Mouse (Mus musculus) hindbrain, embryonic 14.5 days (tissue): Measurements from ENCODE around the gene Spc24. TPM values are rescaled to one million over a fixed set of nuclear protein-coding genes. Genes with fewer than 3 reads are reported as not detected.
A peak's percentile ranks its signal among the peaks of the same experiment; 100 is the strongest.

Experiments
- ATAC-seq: fragments of 200-750 bp; cut with Nextera tagmentation; 2 replicates; pipeline ENCODE4 v1.8.0; 2017; ENCODE audit warnings: moderate number of reproducible peaks, mild to moderate bottlenecking, moderate TSS enrichment, moderate library complexity; ENCODE audit not compliant: low FRiP score
- DNase-seq: peaks from one replicate; pipeline ENCODE4 v3.0.0-alpha.2; 2015; ENCODE audit warnings: low spot score
- H3K27ac ChIP-seq: fragments of 300-500 bp; sonication (generic); 2 replicates; pipeline ENCODE4 v1.5.1; 2014; ENCODE audit warnings: mild to moderate bottlenecking, moderate library complexity
- H3K27me3 ChIP-seq: fragments of 300-500 bp; sonication (generic); 2 replicates; pipeline ENCODE4 v1.6.1; 2014; ENCODE audit warnings: mild to moderate bottlenecking, low read length, mixed read lengths; ENCODE audit not compliant: control insufficient read depth, insufficient read depth
- H3K36me3 ChIP-seq: fragments of 300-500 bp; sonication (generic); replicated peaks from 2 replicates; pipeline ENCODE4 v1.6.1; 2014; ENCODE audit not compliant: control insufficient read depth, insufficient read depth
- H3K4me1 ChIP-seq: fragments of 300-500 bp; sonication (generic); replicated peaks from 2 replicates; pipeline ENCODE4 v1.6.1; 2014; ENCODE audit warnings: antibody characterized with exemption, low read length, mixed read lengths; ENCODE audit not compliant: control insufficient read depth, insufficient read depth
- H3K4me2 ChIP-seq: fragments of 300-500 bp; sonication (generic); replicated peaks from 2 replicates; pipeline ENCODE4 v1.6.1; 2014; ENCODE audit warnings: mild to moderate bottlenecking, moderate library complexity
- H3K4me3 ChIP-seq: fragments of 300-500 bp; sonication (generic); replicated peaks from 2 replicates; pipeline ENCODE4 v1.5.1; 2014; ENCODE audit warnings: mild to moderate bottlenecking, low read length
- H3K9ac ChIP-seq: fragments of 300-500 bp; sonication (generic); 2 replicates; pipeline ENCODE4 v1.6.1; 2014
- H3K9me3 ChIP-seq: fragments of 300-500 bp; sonication (generic); 2 replicates; pipeline ENCODE4 v1.6.1; 2016; ENCODE audit warnings: low read length; ENCODE audit not compliant: control insufficient read depth
- WGBS: fragments of 180-500 bp; shearing (Covaris S2); extraction: QIAGEN DNeasy Blood & Tissue Kit; methylation state at CpG from one replicate; pipeline ENCODE4 v1.1.7; 2014; 5-methylcytosine and 5-hydroxymethylcytosine counted together
- polyA plus RNA-seq: library from polyadenylated mRNA; unstranded; fragments of >200 nt; fragmentation: Nextera tagmentation; extraction: Ambion mirVana; gene quantifications from 2 replicates; pipeline ENCODE4 v1.2.1, GENCODE M21; 2014

Gene Spc24
- polyA plus RNA-seq, 1 experiment from 2014 or later: 18.7 TPM

GRCm38 (mm10) chr9:21768511-21769411 lies 8.7 kb upstream of the Spc24 start:
- peaks cover 12% of the 10 kb centered on the region for H3K4me1 ChIP-seq
- peak overlapping the region; percentile 51 for H3K27ac ChIP-seq
- no peak overlapping the region for H3K9ac ChIP-seq
- no peaks in the 10 kb centered on the region for H3K27me3 ChIP-seq
- H3K36me3 ChIP-seq: no peaks in the 10 kb centered on the region
- WGBS: 33% methylated on average over 13 of the region's 13 CpGs
- no peak overlapping the region for H3K4me3 ChIP-seq
- DNase-seq (no peak), ATAC-seq (peak; percentile 43; the same call in 1 of the 2 replicates)
- H3K9me3 ChIP-seq: no peaks in the 10 kb centered on the region
- no peak overlapping the region for H3K4me2 ChIP-seq

GRCm38 (mm10) chr9:21767896-21768295 lies 7.8 kb upstream of the Spc24 start:
- H3K27me3 ChIP-seq: no peaks in the 10 kb centered on the region
- no peak overlapping the region for H3K4me2 ChIP-seq
- H3K9ac ChIP-seq: no peak overlapping the region
- WGBS: 75% methylated on average over 11 of the region's 11 CpGs
- H3K36me3 ChIP-seq: no peaks in the 10 kb centered on the region
- H3K9me3 ChIP-seq: no peaks in the 10 kb centered on the region
- ATAC-seq: no peak
- H3K4me1 ChIP-seq: peaks cover 12% of the 10 kb centered on the region
- no peak overlapping the region for H3K4me3 ChIP-seq
- peak overlapping the region; percentile 51 for H3K27ac ChIP-seq
- no peak for DNase-seq

GRCm38 (mm10) chr9:21764084-21764999 lies 4.2 kb upstream of the Spc24 start:
- ATAC-seq: no peak
- WGBS: 90% methylated on average over 6 of the region's 6 CpGs
- H3K4me3 ChIP-seq: no peak overlapping the region

GRCm38 (mm10) chr9:21762135-21762534 lies 2.0 kb upstream of the Spc24 start:
- Histone ChIP-seq H3K4me2 (no peak overlapping the region), H3K4me1 (peaks cover 5% of the 10 kb centered on the region; the same call in 1 of the 2 replicates), H3K4me3 (no peak overlapping the region), H3K9ac (no peak overlapping the region), H3K27me3 (no peaks in the 10 kb centered on the region), H3K27ac (no peak overlapping the region), H3K9me3 (no peaks in the 10 kb centered on the region), H3K36me3 (no peaks in the 10 kb centered on the region)
- no peak for ATAC-seq
- DNase-seq: no peak

More at GRCm38 (mm10) chr9:21764084-21764999, 4.2 kb upstream of the Spc24 start:
- H3K27ac ChIP-seq: no peak overlapping the region
- H3K27me3 ChIP-seq: no peaks in the 10 kb centered on the region
- H3K36me3 ChIP-seq: no peaks in the 10 kb centered on the region
- no peaks in the 10 kb centered on the region for H3K9me3 ChIP-seq
- no peak overlapping the region for H3K9ac ChIP-seq
- no peak overlapping the region for H3K4me2 ChIP-seq
- peaks cover 17% of the 10 kb centered on the region for H3K4me1 ChIP-seq
- DNase-seq: no peak

GRCm38 (mm10) chr9:21759718-21760117 lies 385 bp downstream of the Spc24 start:
- Histone ChIP-seq H3K9ac (peak overlapping the region; percentile 57), H3K4me3 (peak overlapping the region; percentile 63), H3K27me3 (no peaks in the 10 kb centered on the region), H3K4me2 (peak overlapping the region; percentile 88), H3K36me3 (no peaks in the 10 kb centered on the region), H3K9me3 (no peaks in the 10 kb centered on the region), H3K27ac (no peak overlapping the region), H3K4me1 (peaks cover 5% of the 10 kb centered on the region; the same call in 1 of the 2 replicates)
- under 1% methylated on average over 20 of the region's 20 CpGs for WGBS
- peak; percentile 19 for ATAC-seq
- no peak for DNase-seq

GRCm38 (mm10) chr9:21758576-21759529 lies 1.2 kb downstream of the Spc24 start:
- WGBS: 64% methylated on average over 14 of the region's 14 CpGs
- peaks cover 5% of the 10 kb centered on the region; the same call in 1 of the 2 replicates for H3K4me1 ChIP-seq
- no peak overlapping the region for H3K27ac ChIP-seq
- no peak for ATAC-seq
- H3K9me3 ChIP-seq: no peaks in the 10 kb centered on the region
- peak overlapping the region; percentile 88 for H3K4me2 ChIP-seq
- no peaks in the 10 kb centered on the region for H3K36me3 ChIP-seq
- DNase-seq: no peak
- H3K27me3 ChIP-seq: no peaks in the 10 kb centered on the region
- peak overlapping the region; percentile 63; the same call in 1 of the 2 replicates for H3K4me3 ChIP-seq
- H3K9ac ChIP-seq: no peak overlapping the region

- no peak overlapping the region for H3K4me3 ChIP-seq
- no peaks in the 10 kb centered on the region for H3K27me3 ChIP-seq
These were observed 5.4 kb downstream of the Spc24 start for GRCm38 (mm10) chr9:21754516-21755321.

GRCm38 (mm10) chr9:21754003-21754402 lies 6.1 kb downstream of the Spc24 start:
- no peaks in the 10 kb centered on the region for H3K27me3 ChIP-seq
- peaks cover 9% of the 10 kb centered on the region; the same call in 1 of the 2 replicates for H3K36me3 ChIP-seq
- no peak overlapping the region for H3K9ac ChIP-seq
- no peak overlapping the region for H3K4me2 ChIP-seq
- no peak overlapping the region for H3K4me3 ChIP-seq
- H3K9me3 ChIP-seq: no peaks in the 10 kb centered on the region
- DNase-seq (no peak), ATAC-seq (no peak)
- no peak overlapping the region for H3K27ac ChIP-seq
- 90% methylated on average over 2 of the region's 2 CpGs for WGBS
- H3K4me1 ChIP-seq: no peaks in the 10 kb centered on the region

More at GRCm38 (mm10) chr9:21754516-21755321, 5.4 kb downstream of the Spc24 start:
- peaks cover 2% of the 10 kb centered on the region; the same call in 1 of the 2 replicates for H3K36me3 ChIP-seq
- DNase-seq (no peak), ATAC-seq (no peak)
- H3K4me2 ChIP-seq: no peak overlapping the region
- peaks cover 3% of the 10 kb centered on the region; the same call in 1 of the 2 replicates for H3K4me1 ChIP-seq
- WGBS: 80% methylated on average over 13 of the region's 13 CpGs
- H3K27ac ChIP-seq: no peak overlapping the region
- H3K9me3 ChIP-seq: no peaks in the 10 kb centered on the region
- no peak overlapping the region for H3K9ac ChIP-seq
